Mouse (Mus musculus) hematopoietic stem cell, adult 5-6 weeks (primary cell): ENCODE data around the gene Lrrc43. TPM values are rescaled to one million over a fixed set of nuclear protein-coding genes. Genes with fewer than 3 reads are reported as not detected.

Source experiments
- ATAC-seq, 2 experiments: fragments of 125-278 bp in 1 of 2; replicated peaks in 1 of 2; 2 replicates each; pipeline ENCODE4 v1.8.0; 2016 to 2017; ENCODE audit warnings: inconsistent platforms in 2 of 2, mild to moderate bottlenecking in 2 of 2, moderate number of reproducible peaks in 2 of 2, low read depth in 1 of 2, moderate TSS enrichment in 1 of 2; ENCODE audit not compliant: low FRiP score in 2 of 2, poor library complexity in 2 of 2, severe bottlenecking in 2 of 2, insufficient read depth in 1 of 2, low TSS enrichment in 1 of 2
- total RNA-seq: library from RNA; stranded (forward); fragments of 172-1452, 232-1000 nt; gene quantifications from 2 replicates; pipeline ENCODE4 v1.2.3, GENCODE M21; 2017

Lrrc43 gene
- not detected in 2 replicates for total RNA-seq

DNA sequence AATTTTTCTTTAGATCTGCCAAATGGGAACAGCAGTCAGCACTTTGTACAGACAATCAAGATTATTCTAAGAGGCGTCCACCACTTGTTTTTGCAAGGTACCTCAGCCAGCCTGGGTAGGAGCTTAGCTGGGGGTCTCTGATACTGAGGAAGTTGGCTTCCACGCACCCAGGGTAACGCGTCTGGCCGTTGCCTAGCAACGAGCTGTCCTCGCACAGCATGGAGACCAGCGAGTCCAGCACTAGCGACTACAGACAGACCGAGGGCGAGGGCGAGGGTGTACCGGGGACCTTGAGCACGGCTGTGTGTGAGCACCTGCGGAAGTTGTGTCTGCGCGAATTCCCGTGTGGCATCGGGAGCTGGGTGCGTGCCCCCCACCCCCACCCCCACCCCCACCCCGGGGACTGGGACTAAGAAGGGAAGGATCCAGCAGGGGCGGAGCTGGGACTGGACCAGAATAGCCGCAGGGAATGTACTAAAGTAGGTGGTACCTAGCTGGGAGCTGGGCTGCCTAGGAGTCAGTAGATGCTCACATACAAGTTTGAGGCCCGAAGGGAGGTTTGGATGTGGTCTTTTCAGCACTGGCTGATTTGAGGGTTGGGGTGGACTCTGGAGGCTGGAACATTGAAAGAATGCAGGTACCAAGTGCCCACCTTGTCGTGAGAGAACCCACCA is at the start of gene Lrrc43, which contains the start of gene Il31:
Gene Lrrc43, plus strand, starts transcription at position 194 of the 674 bp plus-strand sequence.
Gene Il31, minus strand, starts transcription at position 378 of the 674 bp plus-strand sequence.
- peak in 1 of 2 experiments; percentile 46; a peak in 2 of 4 replicates for ATAC-seq

DNA sequence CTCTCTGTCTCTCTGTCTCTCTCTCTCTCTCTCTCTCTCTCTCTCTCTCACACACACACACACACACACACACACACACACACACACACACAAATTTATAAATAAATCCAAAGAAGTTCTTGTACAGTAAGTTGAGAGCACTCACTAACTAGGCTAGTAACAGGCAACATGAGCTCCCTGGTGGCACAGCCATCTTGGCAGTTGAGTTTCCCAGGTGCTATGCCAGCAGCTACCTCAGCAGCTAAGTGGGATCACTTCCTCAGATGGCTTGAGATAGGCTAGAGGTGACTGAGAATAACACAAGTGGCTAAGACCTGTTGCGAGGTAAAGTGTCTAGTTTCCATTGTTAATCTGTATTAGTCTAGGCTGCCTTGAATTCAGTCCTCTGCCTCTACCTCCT is 49.8 kb upstream of the Lrrc43 start:
- no peak for ATAC-seq

DNA sequence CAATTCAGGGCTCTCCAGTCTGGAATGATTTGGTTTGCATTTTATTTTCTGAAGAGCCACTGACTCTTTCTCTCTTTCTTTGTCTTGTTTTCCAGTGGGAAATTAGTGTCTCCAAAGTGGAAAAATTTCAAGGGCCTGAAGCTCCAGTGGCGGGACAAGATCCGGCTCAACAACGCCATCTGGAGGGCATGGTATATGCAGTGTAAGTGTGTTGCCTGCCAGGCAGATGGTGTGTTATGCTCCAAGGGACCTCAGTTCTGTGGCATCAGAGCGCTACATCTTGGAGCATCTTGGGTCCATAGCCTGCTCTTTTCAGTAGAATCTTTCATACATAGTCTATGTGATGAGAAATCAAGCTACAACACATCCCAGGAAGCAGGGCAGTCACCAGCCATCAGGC is 49.2 kb upstream of the Lrrc43 start:
- ATAC-seq = no peak

- ATAC-seq = no peak
Observed at GRCm38 (mm10) chr5:123440664-123441063, 48.4 kb upstream of the Lrrc43 start.

GRCm38 (mm10) chr5:123442283-123442682 is 46.8 kb upstream of the Lrrc43 start:
- no peak for ATAC-seq

- peak in 1 of 2 experiments; percentile 56; a peak in 2 of 4 replicates for ATAC-seq
Observed at GRCm38 (mm10) chr5:123444069-123444468, 45.0 kb upstream of the Lrrc43 start.

GRCm38 (mm10) chr5:123444849-123445334 is 44.2 kb upstream of the Lrrc43 start:
- ATAC-seq = no peak

DNA sequence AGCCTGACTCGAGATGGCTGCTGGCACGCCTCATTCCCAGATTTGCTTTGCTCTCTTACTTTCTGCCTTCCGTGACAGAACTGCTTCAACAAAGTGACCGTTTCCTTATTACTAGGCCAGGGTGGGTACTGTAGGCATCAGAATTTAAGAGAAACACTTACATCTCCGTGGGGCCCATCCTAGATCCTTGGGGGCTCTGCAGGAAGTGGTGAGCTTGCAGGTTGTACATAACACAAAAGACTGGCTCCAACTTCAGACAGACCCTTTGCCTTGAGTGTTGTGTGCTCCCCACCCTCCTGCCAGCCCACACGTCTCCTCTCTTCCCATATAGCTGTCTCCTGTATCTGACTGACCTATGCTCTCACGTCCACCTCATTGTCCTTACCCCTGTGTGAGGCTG is 37.2 kb upstream of the Lrrc43 start:
- ATAC-seq = no peak

GRCm38 (mm10) chr5:123461420-123461819 is 27.7 kb upstream of the Lrrc43 start:
- no peak for ATAC-seq

DNA sequence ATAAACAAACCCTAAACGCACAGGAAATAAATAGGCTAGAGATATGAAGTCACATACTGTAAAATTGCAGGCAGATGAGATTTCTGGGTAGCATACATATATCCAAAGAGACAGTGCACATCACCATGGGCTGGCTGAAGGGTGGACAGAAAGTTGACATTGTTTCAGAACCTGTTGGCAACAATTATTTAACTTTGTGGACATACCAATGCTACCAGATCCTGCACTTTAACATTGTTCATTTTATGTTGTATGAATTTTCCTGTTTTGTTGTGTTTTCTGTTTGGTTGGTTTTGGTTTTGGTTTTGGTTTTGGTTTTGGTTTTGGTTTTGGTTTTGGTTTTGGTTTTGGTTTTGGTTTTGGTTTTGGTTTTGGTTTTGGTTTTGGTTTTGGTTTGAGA is 24.5 kb upstream of the Lrrc43 start:
- no peak for ATAC-seq

DNA sequence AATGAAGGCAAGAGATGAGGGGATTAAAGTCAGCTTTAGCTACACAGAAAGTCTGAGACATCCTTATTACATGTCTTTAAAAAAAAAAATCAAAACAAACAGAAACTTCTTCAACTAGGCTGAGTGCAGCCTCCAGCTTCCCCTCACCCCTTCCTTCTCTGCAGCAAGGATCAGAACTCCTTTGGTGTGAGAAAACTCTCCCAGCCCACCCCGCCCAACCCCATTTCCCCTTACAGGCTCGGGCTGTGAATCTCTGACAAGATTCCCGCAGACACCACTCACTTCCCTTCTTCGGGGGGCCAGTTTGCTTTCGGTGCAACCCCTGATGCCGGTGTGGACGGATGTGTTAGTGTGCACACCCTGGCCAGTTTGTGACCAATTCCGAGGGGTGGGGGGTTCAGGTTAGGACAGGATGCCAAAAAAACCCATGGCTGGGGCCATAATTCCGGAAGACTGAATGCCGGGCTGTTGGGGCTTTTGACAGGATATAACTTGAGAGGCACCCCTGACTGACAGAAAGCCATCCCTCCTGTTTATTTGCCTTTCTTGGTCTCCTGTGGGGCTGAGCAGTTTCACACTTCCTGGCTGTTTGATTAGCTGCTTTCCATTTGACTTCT is 18.2 kb upstream of the Lrrc43 start:
- peak in 1 of 2 experiments; percentile 64; a peak in 3 of 4 replicates for ATAC-seq

GRCm38 (mm10) chr5:123473817-123474216 is 15.3 kb upstream of the Lrrc43 start:
- no peak for ATAC-seq

- peak in 1 of 2 experiments; percentile 21; a peak in 1 of 4 replicates for ATAC-seq
Observed at GRCm38 (mm10) chr5:123487659-123488395, 1.3 kb upstream of the Lrrc43 start.

- ATAC-seq = no peak
Observed at GRCm38 (mm10) chr5:123489935-123490334, 830 bp downstream of the Lrrc43 start.

GRCm38 (mm10) chr5:123499717-123500116 is 10.6 kb downstream of the Lrrc43 start:
- ATAC-seq = no peak; a peak in 1 of 4 replicates

GRCm38 (mm10) chr5:123501973-123502372 is 12.9 kb downstream of the Lrrc43 start:
- no peak for ATAC-seq

GRCm38 (mm10) chr5:123507936-123508723 is 19.0 kb downstream of the Lrrc43 start:
- peak; percentile 74 to 85 for ATAC-seq
